Mouse (Mus musculus): ENCODE data around the gene Cdc42ep1.
"Not testable (repeated sequence)": the region's sequence is repeated elsewhere in the genome, so short reads cannot be mapped to it uniquely, and the experiment has no call there.

Cdc42ep1 gene

DNA sequence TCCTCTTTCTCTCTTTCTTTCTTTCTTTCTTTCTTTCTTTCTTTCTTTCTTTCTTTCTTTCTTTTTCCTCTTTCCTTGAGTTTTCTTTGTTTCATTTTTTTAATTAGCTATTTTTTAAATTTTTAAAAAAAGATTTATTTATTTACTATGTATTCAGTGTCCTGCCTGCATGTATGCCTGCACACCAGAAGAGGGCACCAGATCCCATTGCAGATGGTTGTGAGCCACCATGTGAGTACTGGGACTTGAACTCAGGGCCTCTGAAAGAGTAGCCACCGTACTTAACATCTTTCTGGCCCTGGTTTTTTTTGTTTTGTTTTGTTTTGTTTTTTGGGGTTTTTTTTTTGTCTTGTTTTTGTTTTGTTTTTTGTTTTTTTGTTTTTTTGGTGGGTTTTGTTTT, 12.8 kb upstream of the Cdc42ep1 start:
- no peak for DNase-seq (ENCODE audit: low read depth, low spot score)

DNA sequence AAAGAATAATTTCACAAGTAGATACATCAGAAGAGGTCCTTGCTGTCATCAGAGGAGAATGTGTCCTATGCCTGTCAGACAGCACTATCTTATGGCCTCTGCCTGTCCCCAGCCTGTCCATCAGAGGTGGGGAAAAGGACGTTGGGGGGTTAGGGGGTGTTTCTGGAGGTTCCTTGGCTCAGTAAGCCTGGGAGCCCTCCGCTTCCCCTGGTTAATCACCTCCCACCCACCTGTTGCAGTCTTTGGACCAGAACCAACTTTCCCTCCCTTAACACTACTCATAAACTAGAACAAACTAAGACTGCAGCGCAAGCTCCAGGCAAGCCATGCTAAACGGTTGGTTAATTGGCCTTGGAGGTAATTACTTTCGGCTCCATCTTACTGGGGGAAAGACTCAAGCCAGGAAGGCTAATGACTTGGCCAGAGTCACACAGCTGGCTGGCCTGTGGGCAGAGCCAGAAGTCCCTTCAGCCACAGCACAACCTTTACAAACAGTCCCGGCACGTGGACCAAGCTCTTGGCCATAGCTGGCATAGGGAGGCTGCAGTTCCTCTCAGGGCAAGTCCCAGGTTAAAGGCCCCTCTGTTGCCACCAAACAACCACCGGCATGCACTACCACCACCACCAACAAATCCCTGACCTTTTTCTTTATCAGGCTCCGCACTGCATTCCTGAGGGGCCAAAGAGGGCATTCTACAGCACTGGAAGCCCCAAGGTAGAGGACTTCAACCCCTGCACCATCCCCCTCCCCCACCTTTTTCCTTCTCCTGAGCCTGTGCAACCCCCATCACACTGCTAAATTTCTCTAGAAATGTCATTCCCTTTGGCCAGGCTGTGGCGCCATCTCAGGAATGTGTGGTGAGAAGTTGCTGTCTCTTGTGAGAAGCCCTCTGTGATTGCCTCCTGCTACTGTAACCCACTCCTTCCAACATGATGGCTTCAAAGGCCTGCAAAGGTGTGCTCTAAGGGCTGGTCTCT, 11.4 kb upstream of the Cdc42ep1 start:
- DNase-seq (ENCODE audit: low read depth, low spot score), result no peak

DNA sequence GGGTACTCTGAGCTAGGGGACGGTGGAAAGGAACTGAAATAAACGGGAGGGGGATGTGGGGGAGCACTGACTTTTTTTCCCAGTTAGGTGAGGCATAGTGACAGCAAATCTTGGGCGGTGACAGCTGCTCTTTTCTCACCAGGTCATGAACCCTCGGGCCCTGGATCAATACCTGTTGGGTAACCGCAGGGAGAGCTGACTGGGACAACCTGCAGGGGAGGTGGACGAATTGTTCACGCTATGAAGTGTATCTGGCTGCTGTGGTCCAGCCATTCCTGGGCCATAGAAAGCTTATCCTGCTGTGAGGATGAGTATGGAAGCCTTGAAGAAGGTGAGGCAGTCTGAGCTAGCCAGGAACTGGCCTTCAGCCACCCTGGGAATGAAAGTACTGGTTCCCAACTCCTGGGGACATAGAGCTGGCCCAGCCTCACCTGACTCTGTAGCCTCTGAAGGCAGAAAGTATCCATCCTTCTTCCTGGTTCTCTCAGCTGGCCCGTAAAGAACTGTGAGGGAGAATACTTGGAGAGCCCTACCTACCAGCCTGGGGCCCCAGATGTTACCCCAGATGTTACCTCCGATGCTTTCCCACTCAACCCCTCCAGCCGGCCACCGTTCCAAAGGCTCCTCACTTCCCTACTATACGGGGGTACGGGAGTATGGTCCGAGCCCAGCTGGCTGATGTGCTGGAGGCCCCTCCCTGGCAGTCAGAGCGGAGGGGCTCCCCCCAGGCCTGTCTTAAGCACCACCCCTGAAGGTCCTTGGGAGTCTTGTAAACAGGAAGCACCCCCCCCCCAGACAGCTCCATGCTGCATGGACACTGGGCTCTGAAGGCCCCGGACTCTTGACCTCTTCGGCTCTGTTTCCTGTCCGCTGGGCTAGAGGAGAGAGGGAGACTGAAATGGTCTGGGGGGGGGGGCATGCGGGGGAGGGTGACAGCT, 10.4 kb upstream of the Cdc42ep1 start:
- DNase-seq (ENCODE audit: low read depth, low spot score), result no peak

DNA sequence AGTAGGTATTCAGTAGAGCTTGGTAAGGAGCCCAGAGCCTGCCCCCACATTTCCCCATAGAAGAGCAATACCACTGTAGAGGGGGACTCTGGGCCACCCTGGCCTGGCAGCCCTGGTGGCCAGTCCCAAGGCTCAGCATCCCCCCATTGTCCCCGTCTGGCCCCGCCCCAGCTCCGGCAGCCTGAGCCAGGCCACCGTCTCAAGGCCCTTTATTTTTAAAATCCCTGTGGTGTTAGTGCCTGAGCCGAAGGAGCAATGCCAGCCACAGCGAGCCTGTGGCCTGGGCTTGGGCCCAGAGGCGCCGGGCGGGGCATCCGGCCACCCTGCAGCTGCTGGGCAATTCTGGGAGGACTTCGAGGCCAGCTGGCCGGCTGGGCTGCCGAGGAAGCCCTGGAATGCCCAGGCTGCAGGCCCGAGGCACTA, 9.7 kb upstream of the Cdc42ep1 start:
- DNase-seq (ENCODE audit: low read depth, low spot score), result peak; percentile 85

DNA sequence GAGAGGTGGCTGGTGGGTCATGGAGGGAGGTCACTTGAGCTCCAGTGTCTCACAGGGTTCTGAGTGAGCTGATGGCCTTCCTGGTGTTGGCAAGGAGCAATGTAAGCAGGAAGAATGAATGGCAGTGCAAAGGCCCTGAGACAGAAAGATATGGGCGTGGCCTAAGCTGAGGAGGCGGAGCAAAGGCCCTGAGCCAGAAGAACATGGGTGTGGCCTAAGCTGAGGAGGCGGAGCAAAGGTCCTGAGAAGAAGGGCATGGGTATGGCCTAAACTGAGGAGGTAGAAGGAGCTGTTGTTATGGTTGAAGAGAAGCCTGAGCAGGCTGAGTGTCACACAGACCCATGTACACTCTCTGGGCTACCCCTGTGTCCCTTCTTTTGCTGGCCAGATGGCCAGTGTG, 8.8 kb upstream of the Cdc42ep1 start:
- no peak for DNase-seq (ENCODE audit: low read depth, low spot score)

DNA sequence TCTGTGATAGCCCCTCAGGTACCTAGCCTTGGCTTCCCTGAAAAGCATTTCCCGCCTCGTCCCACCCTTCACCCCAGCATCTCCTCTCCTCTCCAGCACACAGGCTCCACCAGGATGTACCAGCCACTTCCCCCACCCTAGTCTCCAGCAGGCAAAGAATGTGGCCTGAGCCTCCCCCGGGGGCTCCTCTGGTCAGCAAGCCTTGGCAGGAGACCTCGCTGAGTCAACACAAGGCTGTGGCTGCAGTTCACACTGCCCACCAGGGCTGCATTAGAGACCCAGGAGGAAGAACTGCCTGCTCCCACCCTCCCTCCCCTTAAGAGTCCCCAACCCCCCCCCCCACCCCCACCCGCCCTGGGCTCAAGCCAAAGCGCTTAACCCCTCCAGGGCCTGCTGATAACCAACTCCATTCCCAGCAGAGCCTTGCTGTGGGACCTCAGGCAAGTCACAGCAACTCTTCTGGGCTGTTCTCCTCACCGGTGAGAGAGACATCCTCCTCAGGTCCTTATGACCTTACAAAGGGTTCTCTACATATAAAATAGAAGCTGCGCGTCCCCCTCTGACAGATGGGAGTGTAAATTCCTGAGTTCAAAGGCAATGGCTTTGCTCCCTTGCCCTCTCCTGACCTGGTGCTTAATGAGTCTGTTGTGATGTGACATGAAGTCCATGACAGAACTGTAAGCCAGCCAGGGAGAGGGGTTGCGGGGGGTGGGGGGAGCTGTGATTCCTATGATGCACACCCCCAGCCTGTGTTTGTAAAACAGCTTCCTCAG, 8.0 kb upstream of the Cdc42ep1 start:
- no peak for DNase-seq (ENCODE audit: low read depth, low spot score)

DNA sequence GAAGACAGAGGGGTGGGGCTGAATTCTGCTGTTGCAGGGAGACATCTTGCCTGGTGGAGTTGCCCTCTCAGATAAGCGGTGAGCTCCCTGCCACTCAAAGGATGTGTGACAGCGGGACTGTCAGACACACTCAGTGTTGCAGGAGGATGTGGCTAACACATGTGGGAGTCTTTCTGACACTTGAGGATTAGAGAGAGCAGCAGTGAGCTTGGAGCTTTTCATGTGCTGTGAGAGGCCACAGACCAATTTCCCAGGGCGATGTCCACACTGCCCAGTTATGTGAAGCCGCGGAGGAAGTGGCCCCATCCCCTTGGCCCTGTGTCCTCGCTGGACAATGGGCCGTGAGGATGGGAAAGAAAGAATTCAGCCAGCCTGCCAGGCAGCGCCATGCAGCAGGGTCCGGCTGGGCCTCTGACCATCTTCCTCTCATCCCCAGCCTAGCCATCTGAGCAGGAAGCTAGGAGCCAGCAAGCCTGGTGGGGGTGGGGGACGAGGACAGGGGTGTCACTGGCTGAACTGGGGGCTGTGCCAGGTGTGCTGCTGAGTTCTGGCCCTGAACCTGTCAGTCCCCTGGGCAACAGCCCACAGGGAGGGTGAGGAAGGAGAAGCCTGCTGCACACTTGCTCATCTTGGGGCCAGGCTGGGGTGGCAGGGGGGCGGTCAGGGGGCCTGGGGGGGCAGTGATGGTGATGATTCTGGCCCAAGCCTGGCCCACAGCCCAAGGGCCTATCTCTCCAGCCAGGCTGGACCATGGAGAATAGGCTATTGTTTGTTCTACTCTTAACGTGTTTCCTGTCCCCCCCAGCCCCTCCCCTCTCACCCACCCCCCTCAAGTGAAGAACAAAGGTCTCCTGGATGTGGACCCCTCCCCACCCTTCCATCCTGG, 7.0 kb upstream of the Cdc42ep1 start:
- peak; percentile 56 for DNase-seq (ENCODE audit: low read depth, low spot score)

DNA sequence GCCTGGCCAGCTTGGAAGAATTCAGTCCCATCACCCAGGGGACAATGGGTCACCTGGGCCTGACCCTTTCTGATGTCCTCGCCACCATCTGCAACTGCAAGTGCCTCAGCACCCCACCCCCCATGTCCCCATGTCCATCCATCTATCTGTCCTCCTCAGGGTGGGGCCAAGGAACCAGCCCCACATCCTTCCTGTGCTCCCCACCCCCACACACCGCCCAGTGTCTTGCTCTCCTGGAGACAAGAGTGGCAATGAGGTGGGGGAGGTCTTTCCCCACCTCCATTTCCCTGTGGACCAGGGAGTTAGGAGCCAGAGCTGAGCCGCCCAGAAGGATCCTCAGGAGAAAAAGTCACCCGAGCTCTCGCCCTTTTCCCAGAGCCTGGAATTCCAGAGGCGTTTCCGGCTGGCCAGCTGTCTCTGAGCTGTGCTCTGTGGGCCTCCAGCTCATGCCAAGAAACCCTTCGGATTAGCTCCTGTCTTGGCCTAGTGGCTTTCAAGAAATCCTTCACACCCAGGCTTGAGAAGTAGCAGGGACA, 6.3 kb upstream of the Cdc42ep1 start:
- no peak for DNase-seq (ENCODE audit: low read depth, low spot score)

DNA sequence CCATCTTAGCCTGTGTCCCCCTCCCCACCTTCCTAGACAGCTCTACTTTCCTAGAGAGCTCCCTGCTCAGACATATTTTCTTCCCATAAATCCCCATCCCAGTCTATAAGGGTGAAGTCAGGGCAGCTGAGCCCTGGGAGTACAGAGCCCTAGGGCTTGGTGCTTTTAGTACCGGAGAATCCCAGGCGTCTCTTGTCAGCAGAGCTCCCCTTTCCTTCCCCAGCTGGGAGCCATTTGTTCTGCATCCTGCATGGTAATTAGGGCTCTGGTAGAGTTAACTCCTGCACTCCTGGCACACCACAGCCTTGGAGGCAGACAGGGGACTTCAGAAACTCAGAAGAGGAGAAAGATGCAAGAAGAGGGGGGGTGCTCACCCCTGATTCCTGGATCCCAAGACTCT, 2.7 kb upstream of the Cdc42ep1 start:
- DNase-seq (ENCODE audit: low read depth, low spot score), result no peak

DNA sequence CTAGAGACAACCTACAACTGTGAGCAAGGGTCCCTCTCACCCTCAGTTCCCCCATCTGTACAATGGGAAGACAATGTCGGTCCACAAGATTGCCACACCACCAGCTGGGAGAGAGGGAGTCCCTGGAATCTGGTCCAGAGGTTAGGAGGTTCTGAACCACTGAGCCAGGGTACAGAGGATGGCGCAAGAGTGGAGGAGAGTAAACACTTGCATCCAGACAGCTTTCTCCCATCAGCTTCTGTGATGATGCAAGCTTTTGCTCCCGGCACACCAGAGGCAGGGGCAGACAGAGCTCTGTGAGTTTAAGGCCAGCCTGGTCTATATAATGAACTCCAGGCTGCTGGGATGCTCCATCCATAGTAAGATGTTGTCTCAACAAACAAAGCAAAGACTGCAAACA, 2.2 kb upstream of the Cdc42ep1 start:
- DNase-seq (ENCODE audit: low read depth, low spot score), result no peak

DNA sequence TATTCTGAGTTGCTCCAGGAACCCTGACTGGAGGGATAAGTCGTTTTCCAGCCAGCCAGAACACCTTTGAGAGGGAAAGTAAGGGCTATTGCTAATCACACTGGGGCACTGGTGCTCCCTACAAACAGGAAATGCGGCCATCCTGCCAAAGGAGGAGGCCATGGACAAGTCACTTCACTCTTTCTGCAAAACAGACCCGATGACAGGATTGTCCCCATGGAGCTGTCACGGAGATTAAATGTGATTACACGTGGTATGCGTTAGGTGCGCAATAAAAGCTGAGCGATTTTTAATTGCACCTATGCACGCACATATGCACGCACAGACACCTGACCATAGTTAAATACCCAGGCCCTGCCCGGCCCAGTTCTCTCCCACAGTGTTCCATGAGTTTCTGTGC, 1.7 kb upstream of the Cdc42ep1 start:
- DNase-seq (ENCODE audit: low read depth, low spot score), result no peak

DNA sequence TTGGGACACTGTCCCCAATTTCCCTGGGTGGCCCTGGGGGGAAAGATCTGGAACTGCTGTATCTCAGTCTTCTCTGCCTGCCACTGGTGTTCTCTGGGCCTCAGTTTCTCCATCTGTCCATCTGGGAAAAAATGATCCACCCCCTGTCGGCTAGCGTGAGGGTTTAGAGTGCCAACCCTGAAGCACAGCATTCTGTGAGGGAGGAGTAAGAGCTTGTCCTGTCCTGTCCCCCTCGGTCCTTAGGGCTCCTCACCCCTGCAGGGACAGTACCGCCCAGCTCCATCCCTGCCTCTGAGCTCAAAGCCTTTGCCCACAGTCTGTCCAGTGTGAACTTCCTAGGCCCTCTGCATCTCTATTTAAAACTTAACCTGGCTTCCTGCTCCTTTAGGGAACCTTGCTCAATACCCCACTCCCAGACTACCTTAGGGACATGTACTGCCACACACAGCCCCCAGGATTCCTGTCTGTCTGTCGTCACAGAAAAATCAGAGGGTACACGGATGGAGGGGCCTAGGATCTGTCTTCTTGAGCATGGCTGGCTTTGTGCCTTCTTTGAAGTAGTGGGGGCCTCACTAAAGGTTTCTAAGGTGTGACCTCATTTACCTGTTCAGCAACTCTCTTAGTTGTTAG, 1.1 kb upstream of the Cdc42ep1 start:
- DNase-seq (ENCODE audit: low read depth, low spot score), result no peak

DNA sequence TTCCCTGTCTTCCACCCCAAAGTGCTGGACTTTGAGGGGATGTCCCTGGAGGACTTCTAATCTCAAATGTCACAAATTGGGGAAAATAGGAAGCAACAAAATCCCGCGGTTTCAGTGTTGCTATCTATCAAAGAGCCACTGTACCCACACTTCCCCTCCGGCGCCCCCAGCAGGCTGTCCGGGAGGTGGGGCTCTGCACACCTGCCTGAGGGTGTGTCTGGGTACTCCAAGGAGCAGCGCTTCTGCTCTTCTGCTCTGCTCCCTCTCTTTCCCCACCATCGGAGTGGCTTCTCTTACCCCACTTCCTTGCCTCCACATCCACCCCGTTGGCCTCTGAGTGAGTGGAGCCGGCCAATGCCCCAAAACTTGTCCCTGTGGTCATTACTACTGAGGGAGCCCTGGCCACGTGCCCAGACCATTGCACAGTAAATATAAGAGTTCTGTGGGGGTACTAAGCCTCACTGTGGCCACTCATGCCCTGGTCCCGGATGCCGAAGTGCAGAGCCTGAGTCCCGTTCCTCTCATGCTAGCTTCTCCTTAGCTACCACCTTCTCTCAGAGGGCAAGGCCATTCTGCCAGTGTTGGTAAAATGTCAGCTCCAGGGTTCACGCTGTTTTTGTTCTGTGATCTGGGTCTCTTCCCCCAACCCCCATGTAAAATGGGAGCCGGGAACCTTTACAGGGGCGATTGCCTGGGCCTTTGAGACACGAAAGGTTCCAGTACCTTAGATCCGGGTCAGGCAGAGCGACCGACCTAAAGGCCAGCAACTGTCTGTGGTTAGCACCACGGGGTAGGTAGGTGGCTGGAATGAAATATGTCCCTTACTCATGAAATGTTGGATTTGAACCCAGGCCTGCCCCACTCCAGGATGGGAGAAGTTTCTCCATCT, 1.4 kb downstream of the Cdc42ep1 start:
- no peak for DNase-seq (ENCODE audit: low read depth, low spot score)

DNA sequence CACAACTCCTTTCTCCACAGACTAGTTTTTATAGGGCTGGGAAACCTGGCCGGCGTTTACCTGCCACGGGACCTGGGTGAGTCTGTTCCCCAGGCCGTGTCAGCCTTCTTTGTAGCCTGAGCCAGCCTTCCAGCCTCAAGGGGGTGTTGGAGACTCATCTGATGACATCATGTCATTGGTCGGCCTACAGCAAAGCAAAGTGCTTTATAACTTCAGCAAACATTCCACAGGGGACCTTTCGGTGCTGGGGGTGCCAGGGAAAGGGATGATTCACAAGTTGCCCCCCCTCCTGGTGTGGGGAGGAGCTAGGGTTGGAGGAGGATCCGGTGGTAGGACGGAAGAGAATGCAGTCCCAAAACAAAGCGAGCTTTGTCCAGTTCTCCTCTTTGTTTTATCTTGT, 2.4 kb downstream of the Cdc42ep1 start:
- DNase-seq (ENCODE audit: low read depth, low spot score), result peak; percentile 91

DNA sequence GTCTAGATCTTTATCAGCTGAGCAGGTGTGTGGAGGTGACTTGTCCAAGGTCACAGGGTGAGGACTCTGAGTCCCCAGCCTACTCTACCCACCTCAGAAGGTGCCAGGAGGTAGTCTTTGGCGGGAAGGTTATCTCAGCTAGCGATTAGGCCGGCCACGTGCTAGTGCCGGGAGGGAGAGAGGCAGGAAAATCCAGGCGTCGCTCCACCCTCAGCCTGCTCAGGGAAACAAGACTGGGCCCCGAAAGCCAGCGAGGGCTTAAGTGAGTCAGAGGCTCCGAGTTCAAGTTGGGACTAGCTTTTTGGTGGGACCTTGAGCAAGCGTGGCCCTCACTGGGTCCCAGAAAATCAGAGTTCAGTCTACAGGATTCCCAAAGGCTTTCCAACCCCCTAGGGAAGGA, 2.9 kb downstream of the Cdc42ep1 start:
- DNase-seq (ENCODE audit: low read depth, low spot score), result no peak

DNA sequence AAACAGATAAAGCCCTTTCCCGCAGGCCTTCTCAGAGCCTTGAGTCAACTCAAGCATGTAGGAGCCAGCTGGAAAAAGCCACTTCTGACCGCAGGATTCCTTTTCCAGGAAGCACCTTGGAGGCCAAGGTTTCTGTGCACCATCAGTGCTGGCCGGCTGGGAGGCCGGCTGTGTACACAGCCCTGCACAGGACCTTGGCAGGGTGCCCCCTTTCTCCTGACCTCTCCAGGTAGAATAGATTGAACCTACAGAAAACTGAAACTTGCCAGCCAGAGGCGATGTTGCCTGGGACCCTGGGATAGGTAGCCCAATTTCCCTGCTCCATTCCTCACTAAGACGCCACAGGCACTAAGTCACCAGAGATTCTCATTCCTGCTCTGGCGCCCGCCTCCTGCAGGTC, 3.4 kb downstream of the Cdc42ep1 start:
- DNase-seq (ENCODE audit: low read depth, low spot score), result no peak

DNA sequence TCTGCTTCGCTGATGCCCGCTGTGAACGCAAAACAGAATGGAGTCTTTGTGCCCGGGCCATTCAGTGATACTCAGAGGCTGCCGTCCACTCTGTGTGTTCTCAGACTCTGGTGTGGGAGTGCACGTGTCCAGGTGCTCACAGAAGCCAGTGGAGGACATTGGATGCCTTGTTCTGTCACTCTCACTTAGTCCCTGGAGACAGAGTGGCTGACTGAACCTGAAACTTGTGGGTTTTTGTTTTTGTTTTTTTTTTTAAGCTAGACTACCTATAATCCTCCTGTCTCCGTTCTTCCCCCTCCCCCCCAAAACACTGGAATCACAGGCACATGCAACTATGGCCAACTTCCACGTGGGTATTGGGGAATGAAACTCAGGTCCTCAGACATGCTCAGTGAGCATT, 3.9 kb downstream of the Cdc42ep1 start:
- DNase-seq (ENCODE audit: low read depth, low spot score), result no peak

DNA sequence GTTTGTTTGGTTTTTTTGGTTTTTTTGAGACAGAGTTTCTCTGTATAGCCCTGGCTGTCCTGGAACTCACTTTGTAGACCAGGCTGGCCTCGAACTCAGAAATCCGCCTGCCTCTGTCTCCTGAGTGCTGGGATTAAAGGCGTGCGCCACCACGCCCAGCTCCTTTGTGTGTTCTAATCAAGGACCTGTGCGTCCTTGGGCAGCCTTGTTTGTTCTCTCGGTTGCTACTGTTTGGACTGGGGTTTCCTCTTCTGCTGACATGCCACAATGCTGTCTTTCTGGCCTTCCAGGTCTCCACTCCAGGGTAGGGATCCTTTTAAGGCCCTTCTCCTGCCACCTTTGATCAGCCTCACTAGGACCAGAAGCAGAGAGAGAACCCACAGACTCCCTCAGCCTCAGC, 4.4 kb downstream of the Cdc42ep1 start:
- DNase-seq (ENCODE audit: low read depth, low spot score), result not testable (repeated sequence)

DNA sequence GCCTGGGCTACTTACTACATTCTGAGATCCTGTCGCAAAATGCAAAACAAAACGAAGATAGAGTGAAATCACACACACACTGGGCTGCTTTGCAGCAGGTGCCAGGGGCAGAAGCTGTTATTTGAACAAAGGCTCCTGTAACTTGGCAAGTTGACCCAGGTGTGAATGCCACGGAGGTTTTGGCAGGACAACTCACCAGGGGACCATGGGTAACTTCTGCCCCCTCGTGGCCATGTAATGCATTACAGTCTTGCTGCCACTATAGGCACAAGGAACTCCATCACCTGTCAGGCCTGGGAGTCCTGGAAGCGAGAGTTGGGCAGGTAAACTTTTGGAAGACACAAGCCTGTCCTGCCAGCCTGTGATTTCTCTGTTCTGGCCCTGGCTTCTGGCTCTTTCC, 6.0 kb downstream of the Cdc42ep1 start:
- peak; percentile 75 for DNase-seq (ENCODE audit: low read depth, low spot score)
